Mouse (Mus musculus) embryonic fibroblast, embryonic 13.5 days (primary cell): Measurements from ENCODE around the gene Gp1ba.

ENCODE experiments used
- CTCF ChIP-seq: IDR thresholded peaks from 2 replicates; pipeline ENCODE4 v1.5.1; 2011; ENCODE audit warnings: mild to moderate bottlenecking, control low read depth, low read length, moderate library complexity, borderline replicate concordance; ENCODE audit not compliant: insufficient read depth
- POLR2A ChIP-seq: IDR thresholded peaks from 2 replicates; pipeline ENCODE4 v1.6.1; 2011; ENCODE audit warnings: low read depth, mild to moderate bottlenecking, control low read depth, low read length, moderate library complexity

DNA sequence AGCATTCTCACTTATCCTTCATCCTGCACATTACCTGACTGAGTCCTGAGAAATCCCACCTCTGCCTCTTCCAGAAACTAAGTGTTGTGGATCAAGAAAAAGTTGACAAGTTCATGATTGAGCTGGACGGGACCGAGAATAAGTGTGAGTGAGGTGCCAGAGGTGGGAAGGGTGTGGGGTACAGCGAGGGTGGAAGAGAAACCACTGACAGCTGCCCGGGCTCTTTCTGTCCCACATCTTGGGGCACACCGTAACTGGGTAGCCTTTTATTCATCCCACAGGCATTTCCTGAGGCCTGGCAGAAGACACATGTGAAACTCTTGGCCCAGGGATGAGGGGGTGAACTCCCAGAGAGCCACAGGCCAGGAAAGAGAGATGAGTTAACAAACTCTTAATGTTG, 19.6 kb downstream of the Gp1ba start:
- TF ChIP-seq CTCF (no peak), POLR2A (no peak)
